Comparison of ENCODE assay signal across 17 mouse cellular contexts in genomic region chr7:91188211-91188610, GRCm38 (mm10).
"Had no signal": no experiment of that assay in that cellular context is flagged by ENCODE, and none has a peak within 500 bp of the region (broad histone marks: within the 10 kb centered on the region; RNA-seq: fewer than 3 reads in every experiment).

No protein-coding gene starts in this region.

- H3K4me3 ChIP-seq: midbrain, embryonic 10.5 days; midbrain, embryonic 12.5 days; myocyte; neural tube, embryonic 13.5 days; neural tube, embryonic 15.5 days had no signal

- H3K9ac ChIP-seq: lung, embryonic 14.5 days; midbrain, embryonic 12.5 days; neural tube, embryonic 13.5 days; neural tube, embryonic 15.5 days had no signal

- DNase-seq: lung, adult 18-20 months; lung, embryonic 14.5 days; lung, postnatal 10 days; lung, postnatal 4 days; retina, postnatal 1 day; right cerebral cortex, adult 18-20 months; right cerebral cortex, postnatal 25 days; right cerebral cortex, postnatal 4 days; spleen, adult 18-20 months; thymus, adult 18-20 months; thymus, postnatal 14 days; thymus, postnatal 36 days had no signal

- H3K27me3 ChIP-seq: midbrain, embryonic 12.5 days; neural tube, embryonic 13.5 days; neural tube, embryonic 15.5 days had no signal

- H3K4me2 ChIP-seq: lung, embryonic 14.5 days; midbrain, embryonic 12.5 days; neural tube, embryonic 13.5 days; neural tube, embryonic 15.5 days had no signal

- H3K27ac ChIP-seq: midbrain, embryonic 10.5 days; midbrain, embryonic 12.5 days; neural tube, embryonic 13.5 days; neural tube, embryonic 15.5 days had no signal

- H3K4me1 ChIP-seq: midbrain, embryonic 10.5 days; midbrain, embryonic 12.5 days; neural tube, embryonic 13.5 days; neural tube, embryonic 15.5 days had no signal

- H3K9me3 ChIP-seq: midbrain, embryonic 10.5 days; midbrain, embryonic 12.5 days; neural tube, embryonic 13.5 days; neural tube, embryonic 15.5 days had no signal

- H3K36me3 ChIP-seq: midbrain, embryonic 10.5 days; midbrain, embryonic 12.5 days; neural tube, embryonic 13.5 days; neural tube, embryonic 15.5 days had no signal
